Mouse (Mus musculus) liver, embryonic 14.5 days (tissue): ENCODE data around the gene Gm20481. TPM values are rescaled to one million over a fixed set of nuclear protein-coding genes. Genes with fewer than 3 reads are reported as not detected.
"Not testable (repeated sequence)": the region's sequence is repeated elsewhere in the genome, so short reads cannot be mapped to it uniquely, and the experiment has no call there.

Experiments used
- ATAC-seq: fragments of 200-750 bp; cut with Nextera tagmentation; 2 replicates; pipeline ENCODE4 v1.8.0; 2017; ENCODE audit warnings: moderate number of reproducible peaks, mild to moderate bottlenecking, moderate library complexity; ENCODE audit not compliant: insufficient read depth
- DNase-seq, 3 experiments: peaks; one replicate each; pipeline ENCODE4 v3.0.0-alpha.2; 2012 to 2013; ENCODE audit warnings: low read depth in 3 of 3, low spot score in 3 of 3
- H3K27ac ChIP-seq: fragments of 300-500 bp; sonication (generic); 2 replicates; pipeline ENCODE4 v1.5.1; 2014; ENCODE audit warnings: moderate library complexity, mild to moderate bottlenecking, control low read depth, inconsistent platforms
- H3K27me3 ChIP-seq: fragments of 300-500 bp; sonication (generic); 2 replicates; pipeline ENCODE4 v1.6.1; 2014; ENCODE audit warnings: mild to moderate bottlenecking, low read length, moderate library complexity; ENCODE audit not compliant: control insufficient read depth, insufficient read depth
- H3K36me3 ChIP-seq: fragments of 300-500 bp; sonication (generic); replicated peaks from 2 replicates; pipeline ENCODE4 v1.6.1; 2014; ENCODE audit warnings: low read depth; ENCODE audit not compliant: control insufficient read depth, insufficient read depth
- H3K4me1 ChIP-seq, 2 experiments: fragments of 200-500 bp in 1 of 2; fragments of 300-500 bp in 1 of 2; sonication (generic) in 1 of 2; replicated peaks; 2 replicates each; pipeline ENCODE4 v1.6.1; 2012 to 2014; ENCODE audit warnings: antibody characterized with exemption in 1 of 2, inconsistent platforms in 1 of 2, low read length in 1 of 2; ENCODE audit not compliant: control insufficient read depth in 2 of 2, insufficient read depth in 2 of 2
- H3K4me2 ChIP-seq: fragments of 300-500 bp; sonication (generic); 2 replicates; pipeline ENCODE4 v1.6.1; 2014; ENCODE audit warnings: low read depth, mild to moderate bottlenecking, control low read depth, moderate library complexity
- H3K4me3 ChIP-seq, 2 experiments: fragments of 200-500 bp in 1 of 2; fragments of 300-500 bp in 1 of 2; sonication (generic) in 1 of 2; 2 replicates each; pipeline ENCODE4 v1.5.1; 2012 to 2014; ENCODE audit warnings: low read depth in 2 of 2, low read length in 2 of 2, mild to moderate bottlenecking in 2 of 2, control low read depth in 1 of 2, inconsistent platforms in 1 of 2, moderate library complexity in 1 of 2; ENCODE audit not compliant: insufficient read depth in 1 of 2
- H3K9ac ChIP-seq: fragments of 300-500 bp; sonication (generic); replicated peaks from 2 replicates; pipeline ENCODE4 v1.6.1; 2014; ENCODE audit warnings: mild to moderate bottlenecking, control low read depth, moderate library complexity
- H3K9me3 ChIP-seq: fragments of 300-500 bp; sonication (generic); 2 replicates; pipeline ENCODE4 v1.6.1; 2016; ENCODE audit warnings: low read length, mixed read lengths; ENCODE audit not compliant: control insufficient read depth
- CTCF ChIP-seq: IDR thresholded peaks from 2 replicates; pipeline ENCODE4 v1.5.1; 2016; ENCODE audit warnings: antibody characterized with exemption, low read depth, control low read depth
- EP300 ChIP-seq: IDR thresholded peaks from 2 replicates; pipeline ENCODE4 v1.6.1; 2016; ENCODE audit warnings: antibody characterized with exemption, low read depth
- WGBS: fragments of 180-500 bp; shearing (Covaris S2); extraction: QIAGEN DNeasy Blood & Tissue Kit; methylation state at CpG from one replicate; pipeline ENCODE4 v1.1.7; 2014; ENCODE audit not compliant: insufficient replicate concordance; 5-methylcytosine and 5-hydroxymethylcytosine counted together
- polyA plus RNA-seq, 2 experiments: library from polyadenylated mRNA; depleted of rRNA in 1 of 2; stranded (reverse) in 1 of 2; unstranded in 1 of 2; fragments of >200 nt; fragmentation: Nextera tagmentation in 1 of 2; extraction: Ambion mirVana in 1 of 2; gene quantifications; 2 replicates each; pipeline versions ENCODE4 v1.2.1 to v1.2.3; 2012 to 2014

Gm20481 gene
- polyA plus RNA-seq, 2 experiments, result not detected

GRCm38 (mm10) chr17:35004075-35004717, 34.5 kb downstream of the Gm20481 start:
- 85% methylated on average over 17 of the region's 17 CpGs for WGBS
- H3K4me1 ChIP-seq, result peaks cover 15 to 23% of the 10 kb centered on the region in 2 experiments
- peaks cover 45% of the 10 kb centered on the region for H3K36me3 ChIP-seq
- no peaks in the 10 kb centered on the region for H3K9me3 ChIP-seq
- peak overlapping the region; percentile 88 for H3K4me2 ChIP-seq
- H3K27ac ChIP-seq, result no peak overlapping the region
- H3K9ac ChIP-seq, result no peak overlapping the region
- TF ChIP-seq EP300 (no peak), CTCF (no peak)
- H3K4me3 ChIP-seq, result no peak overlapping the region
- DNase-seq (no peak), ATAC-seq (no peak)
- H3K27me3 ChIP-seq, result no peaks in the 10 kb centered on the region

- no peaks in the 10 kb centered on the region for H3K27me3 ChIP-seq
- H3K4me1 ChIP-seq, result peaks cover 14 to 21% of the 10 kb centered on the region in 2 experiments
- ATAC-seq (no peak), DNase-seq (no peak)
- H3K27ac ChIP-seq, result no peak overlapping the region
- no peak overlapping the region for H3K4me3 ChIP-seq
- H3K4me2 ChIP-seq, result no peak overlapping the region
- H3K9me3 ChIP-seq, result no peaks in the 10 kb centered on the region
- TF ChIP-seq CTCF (no peak), EP300 (no peak)
- WGBS, result 84% methylated on average over 10 of the region's 10 CpGs
- H3K36me3 ChIP-seq, result peaks cover 53% of the 10 kb centered on the region
- H3K9ac ChIP-seq, result no peak overlapping the region
Observed at GRCm38 (mm10) chr17:35005158-35005557, 35.4 kb downstream of the Gm20481 start.

DNA sequence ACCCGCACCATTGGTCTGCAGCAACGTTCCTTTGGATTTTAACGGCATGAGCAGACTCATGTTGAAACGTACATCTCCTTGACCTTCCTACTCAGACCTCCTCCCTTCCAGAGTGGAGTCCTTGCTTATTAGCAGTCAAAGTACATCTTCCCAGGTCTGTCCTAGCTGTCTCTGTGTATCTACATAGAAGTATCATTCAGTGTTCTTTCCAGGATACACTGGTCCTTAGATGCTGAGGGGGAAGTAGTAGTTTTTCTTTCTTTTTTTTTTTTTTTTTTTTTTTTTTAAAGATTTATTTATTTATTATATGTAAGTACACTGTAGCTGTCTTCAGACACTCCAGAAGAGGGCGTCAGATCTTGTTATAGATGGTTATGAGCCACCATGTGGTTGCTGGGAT, 36.2 kb downstream of the Gm20481 start:
- not testable (repeated sequence) for H3K4me2 ChIP-seq, H3K4me3 ChIP-seq, DNase-seq, ATAC-seq, H3K9me3 ChIP-seq, H3K9ac ChIP-seq, H3K27me3 ChIP-seq, H3K27ac ChIP-seq
- Histone ChIP-seq H3K36me3 (peaks cover 61% of the 10 kb centered on the region), H3K4me1 (peaks cover 14 to 21% of the 10 kb centered on the region in 2 experiments)
- WGBS, result 92% methylated on average over 4 of the region's 5 CpGs

GRCm38 (mm10) chr17:35007387-35007991, 37.8 kb downstream of the Gm20481 start:
- WGBS, result 83% methylated on average over 7 of the region's 7 CpGs

GRCm38 (mm10) chr17:35009586-35009985, 39.9 kb downstream of the Gm20481 start:
- DNase-seq, result no peak
- Histone ChIP-seq H3K4me2 (no peak overlapping the region), H3K4me1 (no peaks in the 10 kb centered on the region), H3K9ac (no peak overlapping the region), H3K27me3 (no peaks in the 10 kb centered on the region), H3K9me3 (no peaks in the 10 kb centered on the region), H3K4me3 (no peak overlapping the region), H3K36me3 (peaks cover 89% of the 10 kb centered on the region), H3K27ac (no peak overlapping the region)
- 82% methylated on average over 7 of the region's 7 CpGs for WGBS
- no peak for ATAC-seq
- TF ChIP-seq CTCF, result no peak
- TF ChIP-seq EP300, result no peak

More at GRCm38 (mm10) chr17:35007387-35007991, 37.8 kb downstream of the Gm20481 start:
- H3K9ac ChIP-seq, result no peak overlapping the region
- H3K4me3 ChIP-seq, result no peak overlapping the region
- peak; percentile 14; the same call in 1 of the 2 replicates for TF ChIP-seq CTCF
- TF ChIP-seq EP300, result no peak
- DNase-seq, result no peak
- no peak for ATAC-seq
- H3K4me1 ChIP-seq, result peaks cover 14 to 17% of the 10 kb centered on the region in 2 experiments
- no peak overlapping the region for H3K27ac ChIP-seq
- no peaks in the 10 kb centered on the region for H3K9me3 ChIP-seq
- no peaks in the 10 kb centered on the region for H3K27me3 ChIP-seq
- peaks cover 76% of the 10 kb centered on the region for H3K36me3 ChIP-seq
- H3K4me2 ChIP-seq, result no peak overlapping the region
